Mouse (Mus musculus) midbrain, embryonic 14.5 days (tissue): ENCODE measurements around the gene Cog4. TPM values are rescaled to one million over a fixed set of nuclear protein-coding genes. Genes with fewer than 3 reads are reported as not detected.
"Not testable (repeated sequence)": the region's sequence is repeated elsewhere in the genome, so short reads cannot be mapped to it uniquely, and the experiment has no call there.

ENCODE experiments used
- ATAC-seq: fragments of 200-750 bp; cut with Nextera tagmentation; 2 replicates; pipeline ENCODE4 v1.8.0; 2017; ENCODE audit warnings: moderate number of reproducible peaks, moderate library complexity; ENCODE audit not compliant: low FRiP score, low TSS enrichment
- DNase-seq: peaks from one replicate; pipeline ENCODE4 v3.0.0-alpha.2; 2015
- H3K27ac ChIP-seq: fragments of 300-500 bp; sonication (generic); replicated peaks from 2 replicates; pipeline ENCODE4 v1.5.1; 2014; ENCODE audit warnings: mild to moderate bottlenecking, low read depth, low read length, moderate library complexity
- H3K27me3 ChIP-seq: fragments of 300-500 bp; sonication (generic); 2 replicates; pipeline ENCODE4 v1.6.1; 2014; ENCODE audit warnings: low read length, control low read depth, mixed read lengths; ENCODE audit not compliant: control insufficient read depth, insufficient read depth
- H3K36me3 ChIP-seq: fragments of 300-500 bp; sonication (generic); 2 replicates; pipeline ENCODE4 v1.6.1; 2014; ENCODE audit warnings: low read length, control low read depth; ENCODE audit not compliant: control insufficient read depth, insufficient read depth
- H3K4me1 ChIP-seq: fragments of 300-500 bp; sonication (generic); 2 replicates; pipeline ENCODE4 v1.6.1; 2014; ENCODE audit warnings: mild to moderate bottlenecking, antibody characterized with exemption, low read length, control low read depth; ENCODE audit not compliant: control insufficient read depth, insufficient read depth
- H3K4me2 ChIP-seq: fragments of 300-500 bp; sonication (generic); 2 replicates; pipeline ENCODE4 v1.6.1; 2014; ENCODE audit warnings: mild to moderate bottlenecking, low read length, moderate library complexity
- H3K4me3 ChIP-seq: fragments of 300-500 bp; sonication (generic); replicated peaks from 2 replicates; pipeline ENCODE4 v1.5.1; 2014; ENCODE audit warnings: low read depth, low read length
- H3K9ac ChIP-seq: fragments of 300-500 bp; sonication (generic); replicated peaks from 2 replicates; pipeline ENCODE4 v1.6.1; 2014; ENCODE audit warnings: mild to moderate bottlenecking, low read length, moderate library complexity
- H3K9me3 ChIP-seq: fragments of 300-500 bp; sonication (generic); 2 replicates; pipeline ENCODE4 v1.6.1; 2016; ENCODE audit warnings: low read length, control low read depth, mixed read lengths; ENCODE audit not compliant: control insufficient read depth
- WGBS: fragments of 180-500 bp; shearing (Covaris S2); extraction: QIAGEN DNeasy Blood & Tissue Kit; methylation state at CpG from one replicate; pipeline ENCODE4 v1.1.7; 2014; 5-methylcytosine and 5-hydroxymethylcytosine counted together
- polyA plus RNA-seq: library from polyadenylated mRNA; unstranded; fragments of >200 nt; fragmentation: Nextera tagmentation; extraction: Ambion mirVana; gene quantifications from 2 replicates; pipeline ENCODE4 v1.2.1, GENCODE M21; 2014

The Cog4 gene
- polyA plus RNA-seq, 1 experiment from 2014 or later = 70.0 TPM

DNA sequence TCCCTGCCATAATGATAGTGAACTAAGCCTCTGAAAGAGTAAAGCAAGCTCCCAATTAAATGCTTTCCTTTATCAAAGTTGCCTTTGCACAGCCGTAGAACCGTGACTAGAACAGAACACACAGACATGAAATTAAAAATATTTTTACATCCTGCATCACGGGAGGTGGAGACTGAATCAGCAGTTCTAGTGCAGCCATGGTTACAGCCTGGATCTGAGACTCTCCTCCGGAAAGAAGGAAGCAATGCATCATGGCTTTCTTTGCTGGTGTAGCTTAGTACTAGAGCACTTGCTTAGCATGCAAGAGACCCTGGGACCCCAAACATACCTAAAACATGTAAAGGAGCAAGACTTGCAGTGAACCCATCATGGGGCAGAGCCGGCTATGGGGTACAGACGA lies 59.0 kb downstream of the Cog4 start:
- no peaks in the 10 kb centered on the region for H3K9me3 ChIP-seq
- no peaks in the 10 kb centered on the region for H3K27me3 ChIP-seq
- no peak overlapping the region for H3K4me2 ChIP-seq
- ATAC-seq (no peak), DNase-seq (no peak)
- no peak overlapping the region for H3K4me3 ChIP-seq
- WGBS = 90% methylated on average over 6 of the region's 6 CpGs
- no peak overlapping the region for H3K27ac ChIP-seq
- H3K4me1 ChIP-seq = 0 out of 2 replicates have a peak, but pooled peaks cover 3% of the 10 kb centered on the region
- no peaks in the 10 kb centered on the region for H3K36me3 ChIP-seq
- no peak overlapping the region for H3K9ac ChIP-seq

DNA sequence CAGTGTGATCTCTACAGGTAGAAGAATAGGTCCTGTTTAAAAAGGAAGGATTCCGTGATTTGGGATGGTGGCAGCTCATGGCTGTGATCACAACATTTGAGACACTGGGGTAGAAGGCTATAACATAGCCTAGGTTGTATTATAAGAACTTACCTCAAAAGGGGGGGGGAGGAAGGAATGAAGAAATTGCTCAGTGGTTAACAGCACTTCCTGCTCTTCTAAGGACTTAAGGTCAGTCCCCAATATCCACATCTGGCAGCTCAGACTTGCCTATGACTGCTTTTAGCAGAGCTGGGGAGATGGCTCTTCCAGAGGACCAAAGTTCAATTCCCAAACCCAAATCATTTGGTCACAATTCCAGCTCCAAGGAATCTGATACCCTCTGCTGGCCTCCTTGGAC lies 60.3 kb downstream of the Cog4 start:
- H3K36me3 ChIP-seq = no peaks in the 10 kb centered on the region
- no peak for ATAC-seq
- 100% methylated on average over 1 of the region's 1 CpGs for WGBS
- H3K4me2 ChIP-seq = no peak overlapping the region
- DNase-seq = no peak
- H3K4me3 ChIP-seq = no peak overlapping the region
- no peak overlapping the region for H3K27ac ChIP-seq
- no peaks in the 10 kb centered on the region for H3K9me3 ChIP-seq
- H3K27me3 ChIP-seq = no peaks in the 10 kb centered on the region
- no peak overlapping the region for H3K9ac ChIP-seq
- H3K4me1 ChIP-seq = 0 out of 2 replicates have a peak, but pooled peaks cover 2% of the 10 kb centered on the region

DNA sequence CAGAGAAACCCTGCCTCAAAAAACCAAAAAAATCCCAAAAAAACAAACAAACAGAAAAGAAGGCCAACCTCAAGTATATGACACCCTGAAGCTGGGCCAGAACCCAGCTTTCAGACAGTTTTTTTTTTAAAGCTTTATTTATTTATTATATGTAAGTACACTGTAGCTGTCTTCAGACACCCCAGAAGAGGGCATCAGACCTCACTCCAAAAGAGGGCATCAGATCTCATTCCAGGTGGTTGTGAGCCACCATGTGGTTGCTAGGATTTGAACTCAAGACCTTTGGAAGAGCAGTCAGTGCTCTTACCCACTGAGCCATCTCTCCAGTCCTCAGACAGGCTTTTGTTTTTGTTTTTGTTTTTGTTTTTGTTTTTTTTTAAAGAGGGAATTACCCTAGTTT lies 63.5 kb downstream of the Cog4 start:
- not testable (repeated sequence) for H3K27me3 ChIP-seq, H3K4me2 ChIP-seq, ATAC-seq, DNase-seq, H3K4me3 ChIP-seq, H3K9me3 ChIP-seq, H3K9ac ChIP-seq, H3K4me1 ChIP-seq, H3K27ac ChIP-seq, H3K36me3 ChIP-seq

DNA sequence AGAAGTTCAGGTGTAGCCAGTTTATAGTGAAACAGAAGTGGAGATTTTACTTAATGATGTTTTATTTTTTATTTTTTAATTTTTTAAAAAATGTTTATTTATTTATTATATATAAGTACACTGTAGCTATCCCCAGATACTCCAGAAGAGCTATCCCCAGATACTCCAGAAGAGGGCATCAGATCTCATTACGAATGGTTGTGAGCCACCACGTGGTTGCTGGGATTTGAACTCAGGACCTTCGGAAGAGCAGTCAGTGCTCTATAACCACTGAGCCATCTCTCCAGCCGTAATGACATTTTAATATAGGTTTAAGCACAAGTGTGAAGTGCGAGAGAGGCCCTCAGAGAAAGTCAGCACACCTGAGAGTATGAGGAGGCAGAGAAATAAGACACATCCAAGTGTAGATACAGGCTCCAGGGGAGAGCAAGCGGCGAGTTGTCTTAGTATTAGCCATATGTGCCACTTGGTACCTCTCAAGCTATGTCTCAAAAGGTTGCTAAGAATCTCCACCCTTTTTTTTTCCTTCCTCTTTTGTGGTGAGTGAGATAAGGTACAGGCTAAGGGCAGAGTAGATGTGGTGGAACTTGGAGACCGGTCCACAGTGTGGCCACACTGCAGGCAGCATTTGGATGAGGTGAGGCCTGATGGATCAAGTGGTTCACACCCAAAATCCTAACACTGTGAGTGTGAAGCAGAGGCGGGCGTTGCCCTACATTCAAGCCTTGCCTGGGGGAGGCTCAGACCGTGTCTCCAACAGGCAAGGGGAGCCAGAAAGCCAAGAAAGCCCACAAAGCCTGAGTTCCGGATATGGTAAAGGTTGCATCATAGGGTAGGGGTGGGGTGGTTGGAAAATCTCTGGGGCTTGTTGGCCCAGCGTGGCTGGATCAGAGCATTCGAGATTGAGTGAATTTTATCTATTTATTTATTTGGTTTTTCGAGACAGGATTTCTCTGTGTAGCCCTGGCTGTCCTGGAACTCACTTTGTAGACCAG lies 65.5 kb downstream of the Cog4 start:
- no peak overlapping the region for H3K4me2 ChIP-seq
- H3K9me3 ChIP-seq = no peaks in the 10 kb centered on the region
- ATAC-seq (no peak), DNase-seq (no peak)
- H3K27me3 ChIP-seq = no peaks in the 10 kb centered on the region
- H3K4me1 ChIP-seq = no peaks in the 10 kb centered on the region
- H3K27ac ChIP-seq = no peak overlapping the region
- no peaks in the 10 kb centered on the region for H3K36me3 ChIP-seq
- no peak overlapping the region for H3K4me3 ChIP-seq
- WGBS = 88% methylated on average over 15 of the region's 15 CpGs
- no peak overlapping the region for H3K9ac ChIP-seq

DNA sequence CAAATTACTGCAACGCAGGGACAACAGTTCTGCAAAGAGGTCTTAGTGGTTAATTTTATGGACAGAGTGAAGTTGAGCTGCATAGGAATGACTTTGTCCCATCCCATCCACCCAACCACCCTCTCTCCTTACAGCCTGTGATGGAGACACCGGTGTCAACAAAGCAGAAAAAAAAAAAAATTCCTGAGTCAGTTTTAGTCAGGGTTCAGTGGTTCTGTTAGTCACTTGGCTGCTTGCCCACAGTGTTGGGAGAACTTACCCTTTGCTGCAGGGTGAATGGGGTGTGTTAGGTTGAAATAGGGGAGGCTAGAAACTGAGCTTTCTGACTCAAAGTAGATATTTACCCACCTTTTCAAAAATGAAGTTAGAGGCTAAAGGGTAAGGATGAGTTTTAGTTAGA lies 71.0 kb downstream of the Cog4 start:
- Histone ChIP-seq H3K36me3 (no peaks in the 10 kb centered on the region), H3K4me2 (no peak overlapping the region), H3K9me3 (no peaks in the 10 kb centered on the region), H3K9ac (no peak overlapping the region), H3K4me3 (no peak overlapping the region), H3K27me3 (no peaks in the 10 kb centered on the region), H3K27ac (no peak overlapping the region), H3K4me1 (peaks cover 16% of the 10 kb centered on the region)
- DNase-seq (peak; percentile 31), ATAC-seq (no peak)
- WGBS = 51% methylated on average over 2 of the region's 2 CpGs

DNA sequence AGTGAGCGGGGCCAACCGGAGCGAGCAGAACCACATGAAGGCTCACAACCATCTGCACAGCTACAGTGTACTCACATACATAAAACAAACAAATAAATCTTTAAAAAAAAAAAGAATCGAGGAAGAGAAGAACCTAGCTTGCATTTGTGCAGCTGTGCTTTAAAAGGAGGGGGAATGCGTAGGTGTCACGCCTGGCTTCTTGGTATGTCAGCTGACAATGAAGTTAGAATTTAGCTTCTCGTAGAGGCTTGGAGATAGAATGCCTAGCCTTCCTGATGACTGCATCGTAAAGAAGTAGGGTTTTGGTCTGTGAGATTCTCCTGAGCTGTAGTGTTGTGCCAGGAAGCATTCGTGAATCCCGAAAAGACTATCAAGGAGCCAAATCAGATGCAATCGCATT lies 71.6 kb downstream of the Cog4 start:
- H3K9ac ChIP-seq = no peak overlapping the region
- no peak for ATAC-seq
- DNase-seq = no peak
- no peaks in the 10 kb centered on the region for H3K27me3 ChIP-seq
- H3K9me3 ChIP-seq = no peaks in the 10 kb centered on the region
- no peak overlapping the region for H3K4me2 ChIP-seq
- H3K27ac ChIP-seq = no peak overlapping the region
- 81% methylated on average over 11 of the region's 11 CpGs for whole genome bisulfite sequencing
- peaks cover 16% of the 10 kb centered on the region for H3K4me1 ChIP-seq
- H3K36me3 ChIP-seq = no peaks in the 10 kb centered on the region
- no peak overlapping the region for H3K4me3 ChIP-seq

DNA sequence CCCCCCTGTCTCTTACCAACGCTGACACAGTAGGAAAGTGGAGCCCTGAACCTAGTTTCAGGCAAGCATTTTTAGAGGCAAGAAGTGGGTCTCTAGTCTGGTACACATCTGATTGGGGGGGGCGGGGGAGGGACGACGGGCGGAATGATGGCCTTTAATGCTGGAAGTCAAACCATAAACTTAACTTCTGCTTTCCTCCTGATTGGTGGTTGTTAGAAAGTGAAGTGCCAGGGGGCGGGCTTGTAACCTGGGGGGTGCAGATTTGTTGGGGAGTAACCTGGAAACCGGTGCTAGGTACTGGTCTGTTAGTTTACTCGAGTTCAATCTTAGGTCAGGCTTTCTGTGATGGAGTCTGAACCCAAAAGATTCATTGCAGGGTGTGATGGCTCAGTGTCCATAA lies 72.1 kb downstream of the Cog4 start:
- Histone ChIP-seq H3K4me2 (no peak overlapping the region), H3K27ac (no peak overlapping the region), H3K9ac (no peak overlapping the region), H3K36me3 (no peaks in the 10 kb centered on the region), H3K4me1 (peaks cover 16% of the 10 kb centered on the region), H3K9me3 (no peaks in the 10 kb centered on the region), H3K27me3 (no peaks in the 10 kb centered on the region), H3K4me3 (no peak overlapping the region)
- ATAC-seq (no peak), DNase-seq (no peak)
- WGBS = 73% methylated on average over 8 of the region's 8 CpGs

DNA sequence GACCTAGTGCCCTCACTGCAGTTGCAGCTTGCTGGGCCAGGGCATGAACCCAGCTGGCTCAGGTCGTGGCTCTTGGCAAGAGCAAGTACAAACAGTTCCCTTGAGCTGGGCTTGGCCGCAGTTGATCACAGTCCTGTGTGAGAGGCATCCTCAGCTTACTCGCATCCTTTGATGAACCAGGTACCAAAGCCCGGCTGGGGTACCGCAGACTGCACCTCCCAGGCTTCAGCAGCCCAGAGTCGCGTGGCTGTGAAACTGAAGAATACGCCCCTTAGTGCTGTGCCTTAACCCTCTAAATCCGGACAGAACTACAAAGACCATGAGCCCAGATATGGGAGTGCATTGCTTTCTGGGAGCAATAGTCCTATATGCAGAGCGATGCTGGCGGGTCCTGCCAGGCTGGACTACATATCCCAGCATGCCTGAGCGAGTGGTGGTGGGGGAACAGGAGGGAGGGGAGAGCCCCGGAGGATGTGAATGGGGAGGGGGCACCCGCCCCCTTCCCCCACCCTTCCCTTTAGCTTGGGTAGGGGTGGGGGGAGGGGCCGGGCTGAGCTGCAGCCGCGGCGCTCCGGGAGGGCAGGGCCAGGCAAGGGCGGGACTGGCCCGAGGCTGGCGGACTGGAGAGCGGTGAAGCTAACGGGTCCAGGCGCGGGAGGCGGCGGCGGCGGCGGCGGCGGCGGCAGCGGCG lies 73.1 kb downstream of the Cog4 start, which contains the start of gene St3gal2:
Gene St3gal2 (plus strand): TSS at position 582 of the 691 bp plus-strand sequence.
- Histone ChIP-seq H3K4me2 (peak within 1 kb of the TSS; percentile 85), H3K9ac (peak within 1 kb of the TSS; percentile 90), H3K27ac (peak within 1 kb of the TSS; percentile 83), H3K4me1 (peaks cover 16% of the 10 kb centered on the region), H3K9me3 (no peaks in the 10 kb centered on the region), H3K27me3 (no peaks in the 10 kb centered on the region), H3K4me3 (peak within 1 kb of the TSS; percentile 81), H3K36me3 (no peaks in the 10 kb centered on the region)
- ATAC-seq (peak; percentile 98), DNase-seq (peak; percentile 97)
- WGBS = under 1% methylated on average over 20 of the region's 36 CpGs
